Mouse (Mus musculus) frontal cortex, postnatal 14 days (tissue): Measurements from ENCODE around the gene Dlg1.
"Not testable (repeated sequence)": the region's sequence is repeated elsewhere in the genome, so short reads cannot be mapped to it uniquely, and the experiment has no call there.

Experiments
- DNase-seq, 2 experiments: peaks; one replicate each; pipeline ENCODE4 v3.0.0; 2022; ENCODE audit warnings: low spot score in 2 of 2

The Dlg1 gene

GRCm38 (mm10) chr16:31655531-31655930, 7.7 kb upstream of the Dlg1 start:
- no peak for DNase-seq

GRCm38 (mm10) chr16:31657502-31657901, 5.7 kb upstream of the Dlg1 start:
- no peak for DNase-seq

GRCm38 (mm10) chr16:31658539-31659334, 4.5 kb upstream of the Dlg1 start:
- no peak for DNase-seq

- no peak for DNase-seq
Observed at GRCm38 (mm10) chr16:31659453-31659852, 3.8 kb upstream of the Dlg1 start.

- no peak for DNase-seq
Observed at GRCm38 (mm10) chr16:31662556-31663378, 476 bp upstream of the Dlg1 start.

- peak in 1 of 2 experiments; percentile 17 for DNase-seq
Observed at GRCm38 (mm10) chr16:31664287-31664597, 999 bp downstream of the Dlg1 start.

GRCm38 (mm10) chr16:31672202-31672601, 9.0 kb downstream of the Dlg1 start:
- DNase-seq: no peak

GRCm38 (mm10) chr16:31677463-31677862, 14.2 kb downstream of the Dlg1 start:
- DNase-seq: no peak

- DNase-seq: no peak
Observed at GRCm38 (mm10) chr16:31682291-31682690, 19.0 kb downstream of the Dlg1 start.

GRCm38 (mm10) chr16:31683670-31684430, 20.6 kb downstream of the Dlg1 start:
- DNase-seq: no peak

- no peak for DNase-seq
Observed at GRCm38 (mm10) chr16:31684771-31685170, 21.5 kb downstream of the Dlg1 start.

- DNase-seq: no peak
Observed at GRCm38 (mm10) chr16:31687766-31688165, 24.5 kb downstream of the Dlg1 start.

- DNase-seq: peak in 1 of 2 experiments; percentile 33
Observed at GRCm38 (mm10) chr16:31695286-31696020, 32.2 kb downstream of the Dlg1 start.

GRCm38 (mm10) chr16:31696367-31696766, 33.1 kb downstream of the Dlg1 start:
- no peak for DNase-seq

GRCm38 (mm10) chr16:31697341-31697740, 34.1 kb downstream of the Dlg1 start:
- DNase-seq: no peak

- no peak for DNase-seq
Observed at GRCm38 (mm10) chr16:31705213-31705612, 42.0 kb downstream of the Dlg1 start.

- no peak for DNase-seq
Observed at GRCm38 (mm10) chr16:31705904-31706303, 42.7 kb downstream of the Dlg1 start.

- DNase-seq: no peak
Observed at GRCm38 (mm10) chr16:31707326-31707725, 44.1 kb downstream of the Dlg1 start.

GRCm38 (mm10) chr16:31722991-31723390, 59.7 kb downstream of the Dlg1 start:
- DNase-seq: no peak

- DNase-seq: no peak
Observed at GRCm38 (mm10) chr16:31724121-31724520, 60.9 kb downstream of the Dlg1 start.

GRCm38 (mm10) chr16:31724818-31725217, 61.6 kb downstream of the Dlg1 start:
- DNase-seq: no peak

- DNase-seq: not testable (repeated sequence)
Observed at GRCm38 (mm10) chr16:31730971-31731370, 67.7 kb downstream of the Dlg1 start.
